Comparison of ENCODE assay signal across 9 mouse cellular contexts in the genomic region with DNA sequence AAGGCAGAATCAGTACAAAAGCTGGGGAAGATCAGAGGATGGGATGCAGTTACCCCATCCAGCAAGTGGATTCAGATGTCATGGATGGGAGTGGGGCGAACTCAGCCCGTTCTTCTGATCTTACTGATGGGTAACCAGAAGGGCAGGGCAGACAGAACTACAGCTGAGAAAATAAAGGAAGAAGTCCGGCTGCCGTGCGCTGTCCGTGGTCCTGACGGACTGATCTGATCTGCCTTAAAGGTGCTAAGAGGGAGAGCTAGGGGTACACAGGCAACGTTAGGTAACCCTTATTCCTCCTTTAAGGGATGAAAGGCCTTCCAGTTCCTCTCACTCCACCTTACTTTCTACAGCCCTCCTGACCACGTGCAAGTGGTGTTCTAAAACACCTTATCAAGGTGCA. TPM values are rescaled to one million over a fixed set of nuclear protein-coding genes. Genes with fewer than 3 reads are reported as not detected.
DNase-seq lines count a peak whose midpoint lies in the region; ATAC-seq and TF ChIP-seq lines count a peak whose summit lies in the region.
"Had no signal": no experiment of that assay in that cellular context is flagged by ENCODE, and none has a peak within 500 bp of the region (broad histone marks: within the 10 kb centered on the region; RNA-seq: fewer than 3 reads in every experiment).

No protein-coding gene starts in this region.

- H3K4me1 ChIP-seq in lung, postnatal 0 days (ENCODE audit: insufficient read depth, low read depth, low read length): no peaks in the 10 kb centered on the region; the same call in 1 of the 2 replicates

- no peak overlapping the region for H3K27ac ChIP-seq in gastrocnemius, adult 2 months
- no peak overlapping the region for H3K27ac ChIP-seq in lung, postnatal 0 days (ENCODE audit: low read length)

- no peaks in the 10 kb centered on the region for H3K9me3 ChIP-seq in lung, postnatal 0 days (ENCODE audit: low read length)

- WGBS in lung, postnatal 0 days: 18% methylated on average over 9 of the region's 9 CpGs

- H3K27me3 ChIP-seq in lung, postnatal 0 days (replicated peaks; ENCODE audit: insufficient read depth, low read length): no peaks in the 10 kb centered on the region
- H3K27me3 ChIP-seq: Patski had no signal

- TF ChIP-seq EP300 in lung, postnatal 0 days (IDR thresholded peaks at IDR 0.05): no peak

- intact Hi-C loops in gastrocnemius, adult 2 months (cut with DNase I): no loop called here
- intact Hi-C loops in gastrocnemius, postnatal 14 days (cut with DNase I; ENCODE audit: low total_unique reads): no loop called here
- intact Hi-C loops in gastrocnemius, postnatal 36 days (cut with DNase I): no loop called here

- no peaks in the 10 kb centered on the region; the same call in 1 of the 2 replicates for H3K36me3 ChIP-seq in lung, postnatal 0 days (ENCODE audit: insufficient read depth, low read length)

- H3K9ac ChIP-seq in lung, postnatal 0 days (replicated peaks; ENCODE audit: low read depth): no peak overlapping the region

- no peak overlapping the region for H3K4me2 ChIP-seq in lung, postnatal 0 days (replicated peaks; ENCODE audit: low read depth, low read length)

- H3K4me3 ChIP-seq in gastrocnemius, adult 2 months: no peak overlapping the region
- H3K4me3 ChIP-seq in lung, postnatal 0 days (ENCODE audit: low read depth, low read length): no peak overlapping the region

- peak; percentile 62 for DNase-seq in gastrocnemius, adult 2 months
- DNase-seq in gastrocnemius, postnatal 14 days: no peak
- DNase-seq in 416B (ENCODE audit: low read depth): peak; percentile 64
- peak; percentile 61 for DNase-seq in c-Kit-positive CD71-negative TER-119-negative erythroid progenitor cells, embryonic 14.5 days (ENCODE audit: low read depth)
- peak; percentile 40 for DNase-seq in lung, postnatal 0 days (ENCODE audit: low spot score)
- peak; percentile 83 for DNase-seq in thymus, postnatal 4 days
- DNase-seq in left cerebral cortex, adult 18-20 months (ENCODE audit: low spot score in 2 of 2): no peak
- no peak for DNase-seq in gastrocnemius, postnatal 36 days

- ATAC-seq in lung, postnatal 0 days: no peak
- ATAC-seq: Patski had no signal

- no peak for TF ChIP-seq CTCF in gastrocnemius, adult 2 months (IDR thresholded peaks at IDR 0.05)
- no peak for TF ChIP-seq CTCF in lung, postnatal 0 days (IDR thresholded peaks at IDR 0.05)

RNA-seq across cellular contexts. Expression of a gene that starts 1.5 kb away (rescaled TPM):
- 1 to 10 TPM; 2.4 to 3.2 TPM for total RNA-seq in gastrocnemius, adult 2 months (2021)
- 1 to 10 TPM; 2.6 to 2.7 TPM for total RNA-seq in gastrocnemius, postnatal 14 days (2021)
- polyA plus RNA-seq in lung, postnatal 0 days (2015; fragmentation: Nextera tagmentation; extraction: Ambion mirVana): 7.8 and 8.6 TPM in 2 replicates
- total RNA-seq in left cerebral cortex, adult 18-20 months (2021): 1 to 10 TPM; 9.2 to 9.8 TPM
- total RNA-seq in gastrocnemius, postnatal 36 days (2021): 1 to 10 TPM; 1.4 to 2.6 TPM

RNA-seq across cellular contexts. Expression of a gene that starts 6.2 kb away (rescaled TPM):
- 10 to 100 TPM; 81.4 to 83.9 TPM for total RNA-seq in gastrocnemius, adult 2 months (2021)
- 10 to 100 TPM; 55.4 to 57.6 TPM for total RNA-seq in gastrocnemius, postnatal 14 days (2021)
- polyA plus RNA-seq in lung, postnatal 0 days (2015; fragmentation: Nextera tagmentation; extraction: Ambion mirVana): 346 TPM in 2 replicates
- 100 to 1,000 TPM; 421 to 464 TPM for total RNA-seq in left cerebral cortex, adult 18-20 months (2021)
- total RNA-seq in gastrocnemius, postnatal 36 days (2021): 10 to 100 TPM; 65.4 to 74.0 TPM

RNA-seq across cellular contexts. Expression of a gene that starts 10.1 kb away (rescaled TPM):
- total RNA-seq in gastrocnemius, adult 2 months (2021): 1 to 10 TPM; 1.4 to 2.2 TPM
- total RNA-seq in gastrocnemius, postnatal 14 days (2021): 1 to 10 TPM; 6.5 to 8.1 TPM
- polyA plus RNA-seq in lung, postnatal 0 days (2015; fragmentation: Nextera tagmentation; extraction: Ambion mirVana): 7.2 and 7.7 TPM in 2 replicates
- total RNA-seq in left cerebral cortex, adult 18-20 months (2021): 10 to 100 TPM; 82.6 to 89.3 TPM
- 1 to 10 TPM; 2.8 to 3.2 TPM for total RNA-seq in gastrocnemius, postnatal 36 days (2021)

RNA-seq across cellular contexts. Expression of a gene that starts 21.0 kb away (rescaled TPM):
- total RNA-seq in gastrocnemius, adult 2 months (2021): under 1 TPM in 1 of 2 experiments, not detected in 1; 0.08 TPM
- under 1 TPM; 0.39 to 0.47 TPM for total RNA-seq in gastrocnemius, postnatal 14 days (2021)
- 4.5 TPM in 2 replicates for polyA plus RNA-seq in lung, postnatal 0 days (2015; fragmentation: Nextera tagmentation; extraction: Ambion mirVana)
- under 1 TPM; 0.37 to 0.84 TPM for total RNA-seq in left cerebral cortex, adult 18-20 months (2021)
- under 1 TPM in 1 of 2 experiments, not detected in 1; 0.33 TPM for total RNA-seq in gastrocnemius, postnatal 36 days (2021)

RNA-seq across cellular contexts. Expression of a gene that starts 21.4 kb away (rescaled TPM):
- total RNA-seq in gastrocnemius, adult 2 months (2021): 100 to 1,000 TPM; 267 to 281 TPM
- total RNA-seq in gastrocnemius, postnatal 14 days (2021): 100 to 1,000 TPM; 141 to 204 TPM
- polyA plus RNA-seq in lung, postnatal 0 days (2015; fragmentation: Nextera tagmentation; extraction: Ambion mirVana): 32.1 and 35.6 TPM in 2 replicates
- total RNA-seq in left cerebral cortex, adult 18-20 months (2021): 100 to 1,000 TPM; 106 to 125 TPM
- 100 to 1,000 TPM; 222 to 284 TPM for total RNA-seq in gastrocnemius, postnatal 36 days (2021)

Comparison
In these comparisons a context has a peak if more than half of its experiments do, and no peak if none do; other contexts are left out.
1. DNase-seq: peak in gastrocnemius, adult 2 months (single experiment), 416B (single experiment), c-Kit-positive CD71-negative TER-119-negative erythroid progenitor cells, embryonic 14.5 days (single experiment), lung, postnatal 0 days (single experiment) and thymus, postnatal 4 days (single experiment); none in gastrocnemius, postnatal 14 days (single experiment), left cerebral cortex, adult 18-20 months (0 of 2) and gastrocnemius, postnatal 36 days (0 of 2).
2. RNA of a gene that starts 6.2 kb away (total RNA-seq): 421 to 464 TPM in left cerebral cortex, adult 18-20 months; 81.4 to 83.9 TPM in gastrocnemius, adult 2 months, 65.4 to 74.0 TPM in gastrocnemius, postnatal 36 days and 55.4 to 57.6 TPM in gastrocnemius, postnatal 14 days; every median in the first group is over 4 times any median in the second.
3. RNA of a gene that starts 10.1 kb away (total RNA-seq): 82.6 to 89.3 TPM in left cerebral cortex, adult 18-20 months; 6.5 to 8.1 TPM in gastrocnemius, postnatal 14 days, 2.8 to 3.2 TPM in gastrocnemius, postnatal 36 days and 1.4 to 2.2 TPM in gastrocnemius, adult 2 months; every median in the first group is over 4 times any median in the second.